Mouse (Mus musculus) midbrain, postnatal 0 days (tissue): Measurements from ENCODE around the gene Spats1. TPM values are rescaled to one million over a fixed set of nuclear protein-coding genes. Genes with fewer than 3 reads are reported as not detected.

Experiments used
- ATAC-seq: fragments of 200-750 bp; cut with Nextera tagmentation; 2 replicates; pipeline ENCODE4 v1.8.0; 2017; ENCODE audit warnings: moderate number of reproducible peaks, mild to moderate bottlenecking, moderate TSS enrichment, moderate library complexity; ENCODE audit not compliant: low FRiP score
- DNase-seq: peaks from one replicate; pipeline ENCODE4 v3.0.0-alpha.2; 2015; ENCODE audit warnings: low spot score
- H3K27ac ChIP-seq: fragments of 300-500 bp; sonication (generic); 2 replicates; pipeline ENCODE4 v1.5.1; 2014; ENCODE audit warnings: low read depth, mild to moderate bottlenecking, low read length, mixed read lengths
- H3K27me3 ChIP-seq: fragments of 300-500 bp; sonication (generic); 2 replicates; pipeline ENCODE4 v1.6.1; 2014; ENCODE audit warnings: low read length, control low read depth, mixed read lengths; ENCODE audit not compliant: insufficient read depth
- H3K36me3 ChIP-seq: fragments of 300-500 bp; sonication (generic); 2 replicates; pipeline ENCODE4 v1.6.1; 2014; ENCODE audit warnings: low read length, control low read depth, mixed read lengths; ENCODE audit not compliant: insufficient read depth
- H3K4me1 ChIP-seq: fragments of 300-500 bp; sonication (generic); 2 replicates; pipeline ENCODE4 v1.6.1; 2014; ENCODE audit warnings: mild to moderate bottlenecking, control low read depth, antibody characterized with exemption, low read length, mixed read lengths; ENCODE audit not compliant: insufficient read depth
- H3K4me2 ChIP-seq: fragments of 300-500 bp; sonication (generic); 2 replicates; pipeline ENCODE4 v1.6.1; 2014; ENCODE audit warnings: low read depth, mild to moderate bottlenecking, low read length, mixed read lengths; ENCODE audit not compliant: poor library complexity, severe bottlenecking
- H3K4me3 ChIP-seq: fragments of 300-500 bp; sonication (generic); 2 replicates; pipeline ENCODE4 v1.5.1; 2014; ENCODE audit warnings: low read depth, mild to moderate bottlenecking, low read length, moderate library complexity
- H3K9ac ChIP-seq: fragments of 300-500 bp; sonication (generic); replicated peaks from 2 replicates; pipeline ENCODE4 v1.6.1; 2014; ENCODE audit warnings: mild to moderate bottlenecking, low read length, moderate library complexity, mixed read lengths; ENCODE audit not compliant: poor library complexity, severe bottlenecking
- H3K9me3 ChIP-seq: fragments of 300-500 bp; sonication (generic); 2 replicates; pipeline ENCODE4 v1.6.1; 2016; ENCODE audit warnings: low read length, control low read depth
- CTCF ChIP-seq: IDR thresholded peaks from 2 replicates; pipeline ENCODE4 v1.5.1; 2016; ENCODE audit warnings: antibody characterized with exemption, mild to moderate bottlenecking
- WGBS: fragments of 180-500 bp; shearing (Covaris S2); extraction: QIAGEN DNeasy Blood & Tissue Kit; methylation state at CpG from one replicate; pipeline ENCODE4 v1.1.7; 2014; 5-methylcytosine and 5-hydroxymethylcytosine counted together
- polyA plus RNA-seq: library from polyadenylated mRNA; unstranded; fragments of >200 nt; fragmentation: Nextera tagmentation; extraction: Ambion mirVana; gene quantifications from 2 replicates; pipeline ENCODE4 v1.2.1, GENCODE M21; 2015
- total RNA-seq: library from RNA; depleted of rRNA; stranded (reverse); fragments of >200 nt; gene quantifications from 2 replicates; pipeline ENCODE4 v1.2.3, GENCODE M21; 2014

Gene Spats1
- total and polyA plus RNA-seq, 2 experiments from 2014 or later: 2.3 to 3.4 TPM

DNA sequence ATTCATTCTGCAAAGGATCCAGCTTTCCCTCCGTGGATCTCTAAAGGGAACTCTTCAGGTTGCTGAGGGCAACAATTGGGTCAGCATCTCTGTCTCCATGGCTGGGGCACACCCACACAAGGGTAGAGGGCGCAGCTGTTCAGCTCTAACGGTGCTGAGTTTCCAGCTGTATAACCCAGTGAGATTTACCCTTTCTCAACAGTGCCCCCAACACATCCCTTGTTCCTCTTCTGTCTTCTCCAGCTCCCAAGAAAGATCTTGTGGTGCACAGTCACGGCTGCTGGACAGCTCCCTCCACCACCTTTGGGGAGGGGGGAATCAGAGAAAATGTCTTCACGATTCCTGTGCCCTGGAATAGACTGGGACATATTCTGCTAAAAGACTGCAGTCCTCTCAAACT, 12.0 kb upstream of the Spats1 start:
- Histone ChIP-seq H3K27me3 (no peaks in the 10 kb centered on the region), H3K9me3 (no peaks in the 10 kb centered on the region), H3K36me3 (no peaks in the 10 kb centered on the region), H3K9ac (no peak overlapping the region), H3K4me3 (no peak overlapping the region), H3K4me1 (no peaks in the 10 kb centered on the region), H3K4me2 (no peak overlapping the region), H3K27ac (no peak overlapping the region)
- WGBS: 13% methylated on average over 5 of the region's 5 CpGs
- TF ChIP-seq CTCF: no peak
- DNase-seq: no peak
- no peak for ATAC-seq

DNA sequence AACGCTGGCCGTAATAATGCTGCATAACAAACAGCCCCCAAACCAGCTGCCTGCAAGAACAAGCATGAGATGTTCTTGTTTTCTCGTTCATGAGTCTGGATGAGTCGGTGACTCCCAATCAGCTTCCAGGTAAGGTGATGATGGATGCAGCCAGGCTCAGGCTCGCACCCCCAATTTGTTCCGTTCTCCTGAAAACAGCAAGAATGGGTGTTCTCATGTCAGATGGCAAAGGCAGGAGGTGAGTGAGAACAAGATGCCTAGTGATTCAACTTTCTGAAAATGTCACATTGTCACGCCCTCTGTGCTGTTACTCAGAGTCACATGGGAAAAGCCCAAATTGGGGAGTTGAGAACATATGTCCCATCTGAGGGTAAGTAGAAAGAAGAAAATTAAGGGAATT, 10.4 kb upstream of the Spats1 start:
- Histone ChIP-seq H3K9me3 (no peaks in the 10 kb centered on the region), H3K27ac (no peak overlapping the region), H3K9ac (no peak overlapping the region), H3K27me3 (no peaks in the 10 kb centered on the region), H3K4me2 (no peak overlapping the region), H3K4me1 (no peaks in the 10 kb centered on the region), H3K4me3 (no peak overlapping the region), H3K36me3 (no peaks in the 10 kb centered on the region)
- DNase-seq (no peak), ATAC-seq (no peak)
- no peak for TF ChIP-seq CTCF
- 90% methylated on average over 7 of the region's 7 CpGs for WGBS

DNA sequence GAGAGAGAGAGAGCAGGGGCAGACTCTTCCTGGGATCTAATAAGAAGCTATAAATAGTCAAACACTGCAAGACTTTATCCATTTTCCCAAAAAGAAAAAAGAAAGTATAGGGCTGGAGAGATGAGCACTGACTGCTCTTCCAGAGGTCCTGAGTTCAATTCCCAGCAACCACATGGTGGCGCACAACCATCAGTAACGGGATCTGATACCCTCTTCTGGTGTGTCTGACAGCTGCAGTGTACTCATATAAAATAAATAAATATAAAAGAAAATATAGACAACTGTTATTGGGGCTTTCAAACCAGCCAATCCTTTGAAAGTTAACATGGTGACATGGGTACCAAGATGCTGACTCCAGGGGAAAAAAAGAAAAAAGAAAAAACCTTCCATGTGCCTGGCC, 5.2 kb upstream of the Spats1 start:
- WGBS: 33% methylated on average over 2 of the region's 2 CpGs
- H3K27ac ChIP-seq: no peak overlapping the region
- ATAC-seq (no peak), DNase-seq (no peak)
- H3K4me1 ChIP-seq: no peaks in the 10 kb centered on the region
- no peak overlapping the region for H3K4me2 ChIP-seq
- no peaks in the 10 kb centered on the region for H3K36me3 ChIP-seq
- no peaks in the 10 kb centered on the region for H3K9me3 ChIP-seq
- no peaks in the 10 kb centered on the region for H3K27me3 ChIP-seq
- no peak overlapping the region for H3K9ac ChIP-seq
- peak; percentile 37; the same call in 1 of the 2 replicates for TF ChIP-seq CTCF
- H3K4me3 ChIP-seq: no peak overlapping the region

DNA sequence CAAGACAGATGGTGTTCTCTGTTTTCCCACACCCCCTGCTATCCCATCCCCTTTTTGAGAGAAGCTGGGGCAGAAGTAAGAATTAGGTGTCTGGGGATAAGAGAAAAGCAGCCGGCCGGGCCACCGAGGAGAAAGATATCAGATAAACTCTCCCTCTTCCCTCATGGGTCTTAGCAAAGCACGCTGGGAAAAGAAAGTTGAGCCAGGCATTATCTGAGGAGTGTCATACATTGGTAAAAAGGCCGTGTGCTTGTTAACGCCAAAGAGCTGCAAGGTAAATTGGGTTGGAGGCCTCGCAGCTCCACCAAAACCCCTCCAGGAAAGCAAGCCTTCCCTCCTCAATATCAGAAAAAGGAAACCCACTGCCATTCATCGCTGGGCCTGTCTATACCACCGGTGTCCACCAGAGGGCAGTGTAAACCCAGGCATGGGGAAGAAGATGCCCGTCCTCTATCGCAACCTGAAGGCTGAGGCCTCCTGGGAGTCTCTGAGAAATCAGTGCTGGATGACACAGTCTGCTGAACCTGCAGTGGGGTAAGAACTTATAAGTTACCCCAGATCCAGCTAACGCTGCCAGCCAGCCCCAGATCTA, 3.1 kb upstream of the Spats1 start:
- no peak overlapping the region for H3K4me3 ChIP-seq
- H3K4me2 ChIP-seq: no peak overlapping the region
- H3K36me3 ChIP-seq: no peaks in the 10 kb centered on the region
- DNase-seq (peak; percentile 87), ATAC-seq (no peak)
- H3K9me3 ChIP-seq: no peaks in the 10 kb centered on the region
- no peak overlapping the region for H3K27ac ChIP-seq
- WGBS: 16% methylated on average over 12 of the region's 12 CpGs
- no peaks in the 10 kb centered on the region for H3K4me1 ChIP-seq
- H3K27me3 ChIP-seq: no peaks in the 10 kb centered on the region
- TF ChIP-seq CTCF: peak; percentile 99
- no peak overlapping the region for H3K9ac ChIP-seq

DNA sequence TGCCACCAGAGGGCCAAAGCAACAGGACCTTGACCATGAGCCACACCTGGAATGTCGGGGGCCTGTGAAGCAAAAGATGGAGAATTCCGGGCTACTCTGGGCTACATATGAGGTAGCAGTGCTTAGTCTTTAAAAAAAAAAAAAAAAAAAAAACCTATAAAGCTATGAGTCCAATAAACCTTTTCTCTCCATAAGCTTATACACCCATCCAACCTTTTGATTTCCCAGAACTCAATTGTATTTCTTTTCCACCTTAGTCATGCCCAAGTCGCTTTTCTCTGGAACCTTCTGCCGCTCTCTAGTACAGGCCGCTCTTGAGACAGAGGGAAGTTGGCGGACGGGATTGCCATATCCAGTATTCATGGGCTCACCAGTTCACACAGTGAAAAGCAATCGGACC, 1.1 kb downstream of the Spats1 start:
- no peaks in the 10 kb centered on the region for H3K9me3 ChIP-seq
- H3K4me1 ChIP-seq: no peaks in the 10 kb centered on the region
- 0 out of 2 replicates have a peak, but pooled peaks have one; percentile 3 for TF ChIP-seq CTCF
- DNase-seq (no peak), ATAC-seq (peak; percentile 51)
- WGBS: 67% methylated on average over 8 of the region's 8 CpGs
- peak overlapping the region; percentile 35 for H3K4me3 ChIP-seq
- no peaks in the 10 kb centered on the region for H3K36me3 ChIP-seq
- H3K9ac ChIP-seq: peak overlapping the region; percentile 53
- peak overlapping the region; percentile 80 for H3K27ac ChIP-seq
- H3K27me3 ChIP-seq: no peaks in the 10 kb centered on the region
- peak overlapping the region; percentile 61 for H3K4me2 ChIP-seq

DNA sequence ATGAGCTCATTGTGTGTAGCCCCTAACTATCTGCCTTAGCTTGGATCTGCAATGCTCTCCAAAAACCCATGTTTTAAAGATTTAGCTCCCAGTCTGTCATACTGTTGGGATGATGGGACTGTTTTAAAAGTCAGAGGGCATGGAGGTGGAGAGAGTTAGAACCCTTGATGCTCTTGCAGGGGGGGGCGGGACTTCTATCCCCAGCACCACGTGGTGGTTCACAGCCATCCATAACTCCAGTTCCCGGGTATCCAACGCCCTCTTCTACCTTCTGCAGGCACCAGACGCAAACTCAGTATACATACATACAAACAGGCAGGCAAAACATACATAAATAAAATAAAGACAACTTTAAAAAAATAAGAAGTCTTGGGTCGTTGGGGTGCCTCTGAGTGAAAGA, 1.5 kb downstream of the Spats1 start:
- H3K4me3 ChIP-seq: no peak overlapping the region
- H3K27me3 ChIP-seq: no peaks in the 10 kb centered on the region
- H3K27ac ChIP-seq: 0 out of 2 replicates have a peak overlapping the region, but pooled peaks have one; percentile 80
- H3K36me3 ChIP-seq: no peaks in the 10 kb centered on the region
- H3K4me1 ChIP-seq: no peaks in the 10 kb centered on the region
- H3K9me3 ChIP-seq: no peaks in the 10 kb centered on the region
- 81% methylated on average over 6 of the region's 6 CpGs for WGBS
- H3K9ac ChIP-seq: no peak overlapping the region
- H3K4me2 ChIP-seq: no peak overlapping the region
- no peak for ATAC-seq
- no peak for TF ChIP-seq CTCF
- no peak for DNase-seq
